Mouse (Mus musculus) gastrocnemius, postnatal 4 days (tissue): ENCODE data around the gene Sdhc. TPM values are rescaled to one million over a fixed set of nuclear protein-coding genes. Genes with fewer than 3 reads are reported as not detected.

ENCODE experiments used
- DNase-seq, 2 experiments: peaks; one replicate each; pipeline ENCODE4 v3.0.0; 2021 to 2022; ENCODE audit warnings: low spot score in 2 of 2, mixed read lengths in 2 of 2
- total RNA-seq, 2 experiments: library from RNA; stranded (reverse); gene quantifications; 2 replicates each; pipeline ENCODE4 v1.2.3; 2021

Gene Sdhc
- total RNA-seq, 2 experiments from 2014 or later = 458 to 496 TPM

GRCm38 (mm10) chr1:171118269-171118684 lies 32.1 kb downstream of the Sdhc start:
- DNase-seq = peak in 1 of 2 experiments; percentile 27

GRCm38 (mm10) chr1:171116280-171116679 lies 34.1 kb downstream of the Sdhc start:
- no peak for DNase-seq

DNA sequence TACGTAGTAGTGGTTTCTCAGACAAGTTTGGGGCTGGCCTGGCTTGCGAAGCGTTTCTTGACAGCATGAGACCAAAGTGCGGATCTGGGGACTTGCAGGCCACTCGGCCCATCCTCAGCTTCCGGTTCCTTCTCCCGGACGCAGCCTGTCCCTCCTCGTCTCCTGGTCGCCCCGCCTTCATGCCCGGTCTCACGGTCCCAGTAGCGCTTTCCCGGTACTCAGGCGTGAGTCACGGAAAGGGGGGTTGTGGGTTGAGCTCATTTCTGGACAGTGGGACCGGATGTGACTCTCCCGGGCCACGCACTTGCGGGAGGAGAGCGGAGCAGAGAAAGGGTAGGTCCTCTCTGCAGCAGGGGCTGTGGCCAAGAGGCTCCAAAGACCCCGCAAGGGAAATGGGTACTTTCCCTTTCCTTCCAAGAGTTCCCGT lies 36.5 kb downstream of the Sdhc start, which contains the start of gene Cfap126:
Cfap126 (plus strand) TSS at position 46 of the 427 bp plus-strand sequence.
- DNase-seq = peak in 1 of 2 experiments; percentile 53

- no peak for DNase-seq
These were observed 37.4 kb downstream of the Sdhc start for GRCm38 (mm10) chr1:171112986-171113385.

GRCm38 (mm10) chr1:171111781-171112575 lies 38.4 kb downstream of the Sdhc start:
- peak in 1 of 2 experiments; percentile 36 for DNase-seq

DNA sequence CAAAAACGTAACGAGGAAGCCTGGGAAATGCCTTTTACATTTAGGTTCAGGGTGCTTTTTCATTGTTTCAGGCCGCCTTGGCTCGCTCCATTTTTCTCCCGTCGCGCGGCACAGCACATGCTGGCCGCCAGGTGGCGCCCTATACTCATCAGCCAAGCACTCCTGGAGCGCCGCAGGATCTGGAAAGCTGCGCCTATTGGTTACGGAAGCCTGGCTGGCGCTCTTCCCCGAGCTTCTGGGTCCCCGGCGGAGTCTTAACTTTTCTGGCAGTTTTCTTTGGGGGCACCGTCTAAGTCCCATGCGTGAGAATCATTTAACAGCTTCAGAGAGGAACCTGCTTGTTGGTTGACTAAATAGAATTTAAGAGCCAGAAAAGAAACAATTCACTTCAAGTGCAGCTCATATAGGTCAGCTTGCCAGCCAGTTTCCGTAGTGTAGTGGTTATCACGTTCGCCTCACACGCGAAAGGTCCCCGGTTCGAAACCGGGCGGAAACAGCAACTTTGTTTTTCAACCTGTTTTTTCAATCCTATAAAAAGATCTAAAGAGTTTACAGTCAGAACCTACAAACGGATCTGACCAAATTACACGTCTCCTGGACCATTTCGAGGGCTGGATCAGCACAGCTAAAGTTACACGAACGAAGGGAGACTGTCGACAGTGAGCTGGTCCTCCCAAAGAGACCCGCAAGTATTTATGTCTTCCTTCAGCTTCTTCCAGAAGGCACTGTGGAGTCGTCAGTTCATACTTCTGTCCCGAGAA lies 39.2 kb downstream of the Sdhc start:
- peak; percentile 83 to 92 for DNase-seq

DNA sequence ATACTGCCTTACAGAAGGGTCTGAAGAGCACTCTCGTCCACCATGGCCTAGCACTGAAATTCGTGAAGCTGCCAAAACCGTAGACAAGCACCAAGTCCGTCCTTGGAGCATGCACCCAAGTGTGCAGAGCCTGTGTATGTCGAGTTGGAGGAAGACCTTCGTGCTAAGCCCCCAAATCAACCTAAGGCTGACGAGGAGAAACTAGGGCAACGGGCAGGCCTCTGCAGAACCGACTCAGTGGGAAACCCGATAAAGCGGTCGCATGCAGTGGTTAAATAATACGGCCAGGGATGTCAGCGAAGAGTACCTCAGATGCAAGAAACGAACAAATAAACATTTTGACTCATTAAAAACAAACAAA lies 39.8 kb downstream of the Sdhc start:
- no peak for DNase-seq

DNA sequence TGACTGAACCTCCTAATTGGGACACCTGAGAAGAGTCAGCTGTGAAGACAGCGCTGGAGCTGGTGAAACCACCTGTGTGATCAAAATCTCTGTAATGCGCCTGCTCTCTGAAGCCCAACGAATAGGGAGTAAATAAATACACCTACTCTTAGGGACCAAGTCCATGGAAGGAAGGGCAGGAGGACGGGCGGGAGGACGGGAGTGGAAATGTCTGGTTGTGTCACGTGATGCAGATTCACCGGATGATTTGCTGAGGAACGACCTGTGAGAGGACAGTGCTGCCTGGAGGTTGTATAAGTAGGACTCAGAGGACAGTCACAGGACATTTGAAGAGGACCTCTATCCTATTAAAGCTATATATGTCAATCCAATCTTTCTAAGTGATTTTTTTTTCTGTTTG lies 40.8 kb downstream of the Sdhc start:
- DNase-seq = no peak

DNA sequence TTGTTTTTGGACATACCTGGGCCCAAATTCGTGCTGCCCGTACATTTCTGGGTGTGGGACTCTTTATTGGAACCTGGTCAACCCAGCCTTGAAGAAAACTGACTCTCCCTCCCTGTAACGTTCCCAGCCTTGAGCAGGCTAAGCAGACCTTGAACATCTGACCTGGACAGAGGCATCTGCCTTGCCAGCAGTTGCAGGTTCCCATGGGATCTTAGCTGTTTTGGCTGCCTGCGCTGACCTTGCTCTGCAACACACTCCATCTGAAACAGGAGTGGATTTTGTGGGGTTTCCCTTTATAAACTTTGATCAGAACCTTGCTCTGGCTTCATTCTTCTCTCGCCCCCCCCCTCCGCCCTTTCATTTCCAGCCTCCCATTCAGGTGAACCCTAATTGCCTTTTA lies 45.2 kb downstream of the Sdhc start:
- DNase-seq = no peak

- DNase-seq = no peak
These were observed 47.1 kb downstream of the Sdhc start for GRCm38 (mm10) chr1:171103179-171103840.

- peak; percentile 61 to 76 for DNase-seq
These were observed 47.7 kb downstream of the Sdhc start for GRCm38 (mm10) chr1:171102547-171103177.

DNA sequence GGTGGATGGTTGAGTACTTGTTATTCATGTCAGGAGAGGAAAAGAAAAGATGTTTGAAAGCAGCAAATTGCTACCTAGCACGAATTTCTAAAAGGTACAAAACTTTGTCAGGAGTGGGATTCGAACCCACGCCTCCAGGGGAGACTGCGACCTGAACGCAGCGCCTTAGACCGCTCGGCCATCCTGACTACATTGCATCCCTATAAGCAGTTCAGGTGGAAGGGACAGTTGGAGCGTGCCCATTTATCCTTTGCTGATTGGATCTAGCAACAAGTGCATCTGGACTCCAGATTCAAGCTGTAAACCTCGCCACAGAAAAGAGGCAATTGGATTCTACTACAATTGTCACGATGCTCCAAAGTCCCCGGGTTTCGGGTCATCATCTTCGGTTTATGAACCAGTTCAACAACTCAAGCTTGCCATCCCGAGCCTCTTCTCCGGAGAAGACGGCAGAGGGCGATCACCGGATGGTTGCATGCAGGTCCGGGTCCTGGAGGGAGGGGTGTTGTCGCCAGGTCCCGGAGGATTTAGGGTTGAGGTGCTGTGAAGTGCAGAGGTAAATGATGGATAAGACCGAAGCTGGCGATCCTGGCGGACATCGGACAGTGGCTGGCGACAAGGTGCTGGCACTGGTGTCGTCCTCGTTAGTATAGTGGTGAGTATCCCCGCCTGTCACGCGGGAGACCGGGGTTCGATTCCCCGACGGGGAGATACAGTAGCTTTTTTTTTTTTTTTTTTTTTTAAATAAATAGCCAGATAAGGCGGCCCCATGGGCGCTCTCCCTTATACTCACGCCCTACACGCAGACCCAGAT lies 48.5 kb downstream of the Sdhc start:
- DNase-seq = peak; percentile 70 to 80

GRCm38 (mm10) chr1:171101033-171101432 lies 49.4 kb downstream of the Sdhc start:
- DNase-seq = no peak

DNA sequence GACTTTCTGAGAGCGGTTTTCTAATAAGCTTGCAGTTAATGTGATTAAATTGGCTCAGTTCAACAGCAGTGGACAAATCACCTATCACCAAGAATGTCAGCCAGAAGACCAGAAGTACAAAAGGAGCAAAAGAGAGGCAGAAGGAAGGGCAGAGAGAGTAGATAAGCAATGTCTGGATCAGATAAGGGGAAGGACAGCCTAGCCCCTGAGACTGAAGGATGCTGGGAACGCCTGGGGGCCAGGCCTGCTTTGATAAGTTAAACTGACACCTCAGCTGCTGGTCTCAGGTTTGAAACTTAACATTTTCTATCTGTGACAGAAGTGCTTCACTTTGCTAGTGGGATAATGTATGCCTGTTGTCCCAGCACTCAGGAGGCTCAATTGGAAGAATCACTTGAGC lies 52.8 kb downstream of the Sdhc start:
- DNase-seq = no peak

DNA sequence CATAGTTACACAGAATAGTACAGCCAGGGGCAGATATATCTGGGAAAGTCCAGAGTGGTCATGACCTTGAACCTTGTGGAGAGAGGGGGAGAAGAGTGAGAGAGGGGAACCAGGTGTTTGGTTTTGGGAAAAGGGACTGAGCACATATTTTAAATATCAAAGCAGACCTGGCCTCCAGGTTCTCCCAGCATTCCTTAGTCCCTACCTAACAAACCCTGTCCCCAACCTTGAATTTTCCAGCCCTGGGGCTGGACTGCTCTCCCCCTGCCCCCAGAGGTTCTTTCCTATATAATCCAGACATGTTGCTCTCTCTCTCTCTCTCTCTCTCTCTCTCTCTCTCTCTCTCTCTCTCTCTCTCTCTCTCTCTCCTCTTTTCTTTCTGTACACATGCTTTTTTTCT lies 53.3 kb downstream of the Sdhc start:
- no peak for DNase-seq

DNA sequence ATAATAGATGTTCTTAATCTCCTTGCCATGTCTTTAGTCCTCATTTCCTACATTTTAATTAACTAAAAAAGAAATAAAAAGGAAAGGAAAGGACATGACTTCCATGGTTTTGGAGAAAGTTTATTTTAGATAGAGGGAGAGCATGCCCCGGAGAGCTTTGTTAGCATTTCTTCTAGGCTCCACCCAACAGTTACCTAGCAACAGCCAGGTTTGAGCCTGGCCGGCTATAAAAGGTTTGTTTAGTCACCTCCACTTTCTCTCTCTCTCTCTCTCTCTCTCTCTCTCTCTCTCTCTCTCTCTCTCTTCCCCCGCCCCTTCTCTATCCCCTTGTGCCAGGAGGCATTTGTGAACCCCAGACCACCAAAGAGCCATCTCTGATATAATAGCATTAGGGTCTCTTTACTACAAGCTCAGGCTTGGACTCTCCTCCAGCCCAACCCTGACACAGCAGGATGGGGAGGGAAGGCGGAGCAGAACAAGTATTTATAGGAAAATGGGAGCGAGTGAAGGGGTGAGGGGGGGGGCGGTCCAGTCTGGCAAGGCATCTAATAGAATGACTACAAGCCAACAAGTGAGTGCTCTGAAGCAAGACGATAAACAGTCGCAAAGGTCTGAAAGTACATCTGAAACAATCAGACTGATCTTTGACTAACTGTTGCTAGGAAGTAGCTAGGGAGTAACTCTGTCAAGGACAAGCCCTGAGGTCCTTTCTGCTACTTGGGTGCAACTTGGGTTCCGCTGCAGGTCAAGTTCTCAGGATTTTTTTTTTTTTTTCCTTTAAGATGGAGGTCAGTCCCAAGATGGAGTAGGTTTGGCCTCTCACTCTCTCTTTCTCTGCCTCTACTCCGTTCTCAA lies 54.1 kb downstream of the Sdhc start:
- DNase-seq = no peak

GRCm38 (mm10) chr1:171094424-171094823 lies 56.0 kb downstream of the Sdhc start:
- DNase-seq = no peak

- no peak for DNase-seq
These were observed 59.6 kb downstream of the Sdhc start for GRCm38 (mm10) chr1:171090761-171091160.

- no peak for DNase-seq
These were observed 60.5 kb downstream of the Sdhc start for GRCm38 (mm10) chr1:171089891-171090290.
